Mouse (Mus musculus): Measurements from ENCODE around the gene Krt84.

DNA sequence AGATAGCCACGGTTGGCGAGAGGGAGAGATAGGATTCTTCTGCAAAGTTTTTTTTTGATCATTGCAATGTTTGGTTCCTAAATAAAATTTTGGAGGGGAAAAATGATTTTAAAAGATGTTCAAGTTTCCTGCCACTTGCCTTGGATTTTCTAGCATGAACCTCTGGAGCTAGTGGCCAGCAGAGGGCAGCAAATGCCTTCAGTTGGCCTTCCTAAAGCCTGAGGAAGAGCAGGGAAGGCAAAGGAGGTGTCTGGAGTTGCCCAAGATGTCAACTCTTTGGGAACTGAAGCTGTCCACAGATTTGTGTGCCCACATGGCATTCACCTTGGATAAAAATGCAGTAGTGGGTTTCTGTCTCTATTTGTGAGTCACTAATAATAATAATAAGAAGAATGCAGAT, 12.8 kb downstream of the Krt84 start:
- TF ChIP-seq CTCF (IDR thresholded peaks at IDR 0.05; ENCODE audit: insufficient read depth, low read depth, low read length) (peak; percentile 71), POLR2A (IDR thresholded peaks at IDR 0.05; ENCODE audit: insufficient read depth, low read depth, low read length) (no peak)
